12 mouse cellular contexts compared by ENCODE assay signal in genomic region chr17:27448749-27449148, GRCm38 (mm10).
DNase-seq lines count a peak whose midpoint lies in the region; ATAC-seq lines count a peak whose summit lies in the region.
"Had no signal": no experiment of that assay in that cellular context is flagged by ENCODE, and none has a peak within 500 bp of the region (broad histone marks: within the 10 kb centered on the region; RNA-seq: fewer than 3 reads in every experiment).

No protein-coding gene starts in this region.

- WGBS in limb, embryonic 10.5 days, result 75% methylated on average over 6 of the region's 6 CpGs

- DNase-seq in cerebellum, adult 11 months, result peak; percentile 80
- DNase-seq in layer of hippocampus, postnatal 10 days (ENCODE audit: low spot score in 2 of 2), result peak; percentile 36 to 40
- DNase-seq in layer of hippocampus, adult 18-20 months (ENCODE audit: low spot score in 2 of 2), result no peak
- DNase-seq in brain, adult 2 months (ENCODE audit: low read depth, low spot score), result peak; percentile 90
- peak; percentile 42 for DNase-seq in limb, embryonic 10.5 days (ENCODE audit: low spot score)
- no peak for DNase-seq in urinary bladder, postnatal 14 days (ENCODE audit: low spot score)
- no peak for DNase-seq in heart, postnatal 14 days
- DNase-seq: adrenal gland, postnatal 10 days; kidney, adult 2 months; spleen, adult 18-20 months had no signal

- no peak for ATAC-seq in cerebellum, adult (ENCODE audit: insufficient number of reproducible peaks, low FRiP score, low TSS enrichment)

- no peak overlapping the region for H3K27ac ChIP-seq in limb, embryonic 10.5 days
- H3K27ac ChIP-seq: heart, embryonic 13.5 days had no signal

- H3K27me3 ChIP-seq in limb, embryonic 10.5 days (ENCODE audit: low read depth, poor library complexity, severe bottlenecking), result 0 out of 2 replicates have a peak, but pooled peaks cover 3% of the 10 kb centered on the region

- H3K36me3 ChIP-seq in limb, embryonic 10.5 days, result no peaks in the 10 kb centered on the region
- H3K36me3 ChIP-seq: heart, embryonic 13.5 days had no signal

- H3K9me3 ChIP-seq in limb, embryonic 10.5 days (replicated peaks), result no peaks in the 10 kb centered on the region
- H3K9me3 ChIP-seq: heart, embryonic 13.5 days had no signal

- H3K4me1 ChIP-seq in limb, embryonic 10.5 days, result peaks cover 26% of the 10 kb centered on the region

- intact Hi-C loops in heart, postnatal 14 days (cut with DNase I), result no loop called here

- no peak overlapping the region for H3K4me3 ChIP-seq in limb, embryonic 10.5 days
- H3K4me3 ChIP-seq: heart, embryonic 13.5 days had no signal

Comparison
In these comparisons a context has a peak if more than half of its experiments do, and no peak if none do; other contexts are left out.
1. DNase-seq: peak in cerebellum, adult 11 months (single experiment), layer of hippocampus, postnatal 10 days (2 of 2), brain, adult 2 months (single experiment) and limb, embryonic 10.5 days (single experiment); none in layer of hippocampus, adult 18-20 months (0 of 2), urinary bladder, postnatal 14 days (single experiment) and heart, postnatal 14 days (0 of 2).